Mouse (Mus musculus) embryonic stem cell, embryonic (primary cell): ENCODE results near the gene Slc16a13.

ENCODE experiments used
- CTCF ChIA-PET, 4 experiments: fragments of 300-600 bp in 2 of 4; fragments of 350-600 bp in 2 of 4; sonication (Branson Sonifier 250); formaldehyde crosslinking; loops; one replicate each; lab custom pipeline; 2022; ENCODE audit warnings: inconsistent platforms in 2 of 4; lab: Charles Lee
- POLR2A ChIA-PET, 4 experiments: fragments of 300-600 bp in 2 of 4; fragments of 350-600 bp in 2 of 4; sonication (Branson Sonifier 250); formaldehyde crosslinking; loops; one replicate each; lab custom pipeline; 2022; ENCODE audit warnings: antibody characterized with exemption in 4 of 4, inconsistent platforms in 1 of 4; lab: Charles Lee

The Slc16a13 gene

GRCm38 (mm10) chr11:70211972-70212371, 8.9 kb downstream of the Slc16a13 start:
- ChIA-PET POLR2A (interaction anchor here in 3 of 4 experiments (0.6 to 3.6 kb wide), 9 partner anchors 9 to 313 kb away, joined by 3 to 26 read pairs (median 4); partner anchors contain the start of genes Slc16a13 (in 2 of the 3), 0610010K14Rik (in 1 of the 3) and Psmb6 (in 1 of the 3)), CTCF (interaction anchor here (1.3 to 5.3 kb wide), 14 partner anchors 10 to 261 kb away, joined by 4 to 51 read pairs (median 8); no protein-coding TSS in a partner anchor)

DNA sequence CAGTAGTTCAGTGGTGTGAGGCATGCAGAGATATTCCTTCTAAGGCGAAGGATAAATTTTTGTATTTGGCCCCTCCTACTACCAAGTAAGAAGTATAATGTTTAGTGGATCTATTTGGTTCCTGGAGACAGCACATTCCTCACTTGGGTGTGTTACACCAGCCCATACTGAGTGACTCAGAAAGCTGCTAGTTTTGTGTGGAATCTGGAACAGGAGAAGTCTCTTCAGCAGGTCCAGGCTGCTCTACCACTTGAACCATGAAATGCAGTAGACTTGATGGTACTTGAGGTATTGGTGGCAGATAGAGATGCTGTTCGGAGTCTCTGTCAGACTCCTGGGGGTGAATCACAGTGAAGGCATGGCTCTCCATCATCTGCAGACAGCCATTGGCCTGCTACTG, 10.2 kb downstream of the Slc16a13 start:
- ChIA-PET CTCF (interaction anchor here in 3 of 4 experiments (0.8 to 5.3 kb wide), 5 partner anchors 9 to 262 kb away, joined by 3 to 51 read pairs (median 4); no protein-coding TSS in a partner anchor), POLR2A (interaction anchor here in 3 of 4 experiments (0.6 to 3.6 kb wide), 7 partner anchors 9 to 289 kb away, joined by 3 to 26 read pairs (median 5); partner anchors contain the start of genes Eif5a (in 1 of the 3) and Slc16a13 (in 1 of the 3))

- CTCF ChIA-PET, result interaction anchor here in 3 of 4 experiments (0.6 to 1.8 kb wide), 7 partner anchors 10 to 290 kb away, joined by 3 to 6 read pairs (median 4); no protein-coding TSS in a partner anchor
- POLR2A ChIA-PET, result interaction anchor here in 3 of 4 experiments (0.6 to 1.9 kb wide), 12 partner anchors 8 to 287 kb away, joined by 3 to 7 read pairs (median 4); partner anchors contain the start of genes 0610010K14Rik (in 1 of the 3) and Eif5a (in 1 of the 3)
Measured at GRCm38 (mm10) chr11:70208778-70209388, 12.0 kb downstream of the Slc16a13 start.

GRCm38 (mm10) chr11:70207283-70207682, 13.6 kb downstream of the Slc16a13 start:
- CTCF ChIA-PET, result interaction anchor here in 1 of 4 experiments (0.6 kb wide), 1 partner anchor 292 kb away, joined by 3 read pairs; no protein-coding TSS in a partner anchor

GRCm38 (mm10) chr11:70206801-70207200, 14.1 kb downstream of the Slc16a13 start:
- POLR2A ChIA-PET, result interaction anchor here in 2 of 4 experiments (0.7 to 2.5 kb wide), 4 partner anchors 14 to 197 kb away, joined by 3 to 12 read pairs (median 4); partner anchors contain the start of genes 0610010K14Rik (in 1 of the 2) and Slc16a13 (in 1 of the 2)
- CTCF ChIA-PET, result interaction anchor here in 1 of 4 experiments (0.6 kb wide), 1 partner anchor 292 kb away, joined by 3 read pairs; no protein-coding TSS in a partner anchor

More at GRCm38 (mm10) chr11:70207283-70207682, 13.6 kb downstream of the Slc16a13 start:
- POLR2A ChIA-PET, result interaction anchor here in 2 of 4 experiments (0.7 to 2.5 kb wide), 5 partner anchors 13 to 197 kb away, joined by 3 to 12 read pairs (median 4); partner anchors contain the start of genes 0610010K14Rik (in 2 of the 2) and Slc16a13 (in 1 of the 2)

DNA sequence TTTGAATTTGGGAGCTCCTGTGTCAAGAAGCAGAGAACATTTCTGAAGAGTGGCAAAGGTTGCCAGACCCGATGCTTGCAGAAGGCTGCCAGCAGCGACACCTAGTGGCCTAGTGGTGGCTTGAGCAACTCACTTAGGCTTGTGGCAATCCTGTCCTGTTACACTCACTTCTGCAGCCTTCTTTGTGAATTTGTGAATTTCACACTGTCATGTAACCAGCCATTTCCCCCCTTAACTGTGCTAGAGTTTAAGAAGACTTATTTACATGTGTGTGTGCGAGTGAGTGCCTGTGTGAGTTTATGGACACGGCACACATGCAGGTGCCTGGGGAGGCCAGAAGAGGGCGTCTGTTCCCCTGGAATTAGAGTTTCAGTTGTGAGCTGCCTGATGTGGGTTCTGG, 19.2 kb downstream of the Slc16a13 start:
- ChIA-PET CTCF (interaction anchor here (0.5 to 1.9 kb wide), 81 partner anchors 8 to 576 kb away, joined by 3 to 51 read pairs (median 4); partner anchors contain the start of genes Slc16a11 (in 3 of the 4), Asgr1 (in 2 of the 4), Bcl6b (in 2 of the 4) and Slc16a13 (in 2 of the 4)), POLR2A (interaction anchor here in 3 of 4 experiments (0.6 to 1.4 kb wide), 6 partner anchors 9 to 482 kb away, joined by 4 to 11 read pairs (median 5); partner anchors contain the start of genes Slc16a11 (in 2 of the 3) and Dvl2 (in 1 of the 3))

- ChIA-PET POLR2A (interaction anchor here in 3 of 4 experiments (0.5 to 1.2 kb wide), 8 partner anchors 9 to 488 kb away, joined by 3 to 5 read pairs (median 3); partner anchors contain the start of genes Camta2 (in 1 of the 3) and Slc16a11 (in 1 of the 3)), CTCF (interaction anchor here in 1 of 4 experiments (0.6 to 1.3 kb wide), 4 partner anchors 12 to 266 kb away, joined by 3 to 5 read pairs (median 4); partner anchors contain the start of gene Slc16a11)
Measured at GRCm38 (mm10) chr11:70200036-70200608, 20.7 kb downstream of the Slc16a13 start.

- CTCF ChIA-PET, result interaction anchor here (0.5 to 1.3 kb wide), 6 partner anchors 11 to 848 kb away, joined by 3 to 7 read pairs (median 4); partner anchors contain the start of gene Slc16a11 (in 1 of the 4)
- POLR2A ChIA-PET, result interaction anchor here in 2 of 4 experiments (0.6 to 1.3 kb wide), 5 partner anchors 10 to 202 kb away, joined by 3 read pairs; partner anchors contain the start of gene Slc16a11 (in 1 of the 2)
Measured at GRCm38 (mm10) chr11:70199107-70199506, 21.8 kb downstream of the Slc16a13 start.

DNA sequence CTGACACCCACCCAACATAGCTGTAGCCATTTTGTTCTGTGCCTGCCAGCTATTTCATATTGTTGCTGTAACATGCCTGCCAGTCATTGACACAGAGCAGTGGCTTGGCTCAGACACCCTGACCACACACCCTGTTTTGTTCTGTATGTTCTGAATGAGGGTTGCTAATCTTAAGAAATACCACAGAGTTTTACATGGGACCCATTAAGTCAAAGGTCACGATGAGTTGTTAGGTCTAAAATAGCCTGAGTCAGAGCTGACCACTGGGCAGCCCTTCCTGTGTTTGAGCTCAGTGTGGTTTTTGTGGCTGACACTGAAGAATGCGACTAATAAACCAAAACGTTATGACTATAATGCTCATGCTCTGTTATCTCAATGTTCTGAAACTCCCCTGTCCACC, 22.5 kb downstream of the Slc16a13 start:
- POLR2A ChIA-PET, result interaction anchor here in 2 of 4 experiments (0.9 to 1.3 kb wide), 3 partner anchors 15 to 17 kb away, joined by 3 to 4 read pairs (median 3); no protein-coding TSS in a partner anchor
- CTCF ChIA-PET, result interaction anchor here in 3 of 4 experiments (0.5 to 1.6 kb wide), 8 partner anchors 15 to 963 kb away, joined by 3 to 7 read pairs (median 4); no protein-coding TSS in a partner anchor

- CTCF ChIA-PET, result interaction anchor here in 1 of 4 experiments (0.7 kb wide), 1 partner anchor 460 kb away, joined by 3 read pairs; no protein-coding TSS in a partner anchor
Measured at GRCm38 (mm10) chr11:70193354-70194285, 27.2 kb downstream of the Slc16a13 start.

GRCm38 (mm10) chr11:70192157-70192556, 28.7 kb downstream of the Slc16a13 start:
- CTCF ChIA-PET, result interaction anchor here in 1 of 4 experiments (0.8 kb wide), 1 partner anchor 9 kb away, joined by 3 read pairs; no protein-coding TSS in a partner anchor

More at GRCm38 (mm10) chr11:70193354-70194285, 27.2 kb downstream of the Slc16a13 start:
- POLR2A ChIA-PET, result no interaction called here

DNA sequence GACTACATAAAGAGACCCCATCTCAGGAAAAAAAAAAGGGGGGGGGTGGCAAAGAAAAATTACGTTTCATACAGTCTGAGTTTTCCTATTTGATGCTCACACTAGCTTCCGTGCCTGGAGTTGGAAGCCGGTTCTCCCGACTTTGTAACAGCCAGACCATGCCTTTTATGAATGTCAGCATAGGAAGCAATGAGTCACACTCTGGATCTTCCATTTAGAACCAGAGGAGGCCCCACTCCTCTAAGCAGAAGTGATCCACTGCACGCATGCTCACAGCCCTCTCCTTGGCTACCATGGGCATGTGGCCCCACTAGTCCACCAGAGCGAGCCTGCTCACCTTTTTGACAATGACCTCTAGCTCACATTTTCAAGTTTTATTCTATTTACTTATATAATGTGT, 29.7 kb downstream of the Slc16a13 start:
- ChIA-PET CTCF (interaction anchor here (0.6 to 2.3 kb wide), 4 partner anchors 10 to 1706 kb away, joined by 3 to 11 read pairs (median 4); no protein-coding TSS in a partner anchor), POLR2A (interaction anchor here in 2 of 4 experiments (0.6 to 0.7 kb wide), 2 partner anchors 109 to 325 kb away, joined by 5 to 14 read pairs; no protein-coding TSS in a partner anchor)

More at GRCm38 (mm10) chr11:70192157-70192556, 28.7 kb downstream of the Slc16a13 start:
- POLR2A ChIA-PET, result no interaction called here

- ChIA-PET POLR2A (interaction anchor here in 2 of 4 experiments (0.8 to 1.5 kb wide), 4 partner anchors 23 to 32 kb away, joined by 3 to 5 read pairs (median 4); partner anchors contain the start of genes Slc16a11 (in 2 of the 2) and Slc16a13 (in 1 of the 2)), CTCF (interaction anchor here (0.7 to 2.3 kb wide), 8 partner anchors 12 to 214 kb away, joined by 3 to 11 read pairs (median 5); no protein-coding TSS in a partner anchor)
Measured at GRCm38 (mm10) chr11:70189319-70190134, 31.3 kb downstream of the Slc16a13 start.

DNA sequence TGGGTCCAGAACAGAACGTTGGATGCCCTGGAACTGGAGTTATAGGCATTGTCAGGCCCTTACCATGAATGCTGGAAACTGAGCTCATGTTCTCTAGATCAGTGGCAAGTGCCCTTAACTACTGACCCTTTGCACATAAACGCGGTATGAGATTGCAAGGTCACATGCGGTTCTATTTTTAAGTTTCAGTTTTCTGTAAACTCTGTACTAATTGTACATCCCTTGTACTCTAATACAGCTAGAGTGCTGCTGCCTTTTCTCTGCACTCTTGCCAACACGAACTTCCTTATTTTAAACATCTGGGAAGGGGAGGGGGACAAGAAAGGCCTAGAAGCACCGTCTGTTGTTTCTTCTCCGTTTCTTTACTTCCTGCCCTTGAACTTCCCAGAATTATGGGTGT, 35.7 kb downstream of the Slc16a13 start:
- POLR2A ChIA-PET, result no interaction called here
- CTCF ChIA-PET, result no interaction called here

- ChIA-PET POLR2A (interaction anchor here in 2 of 4 experiments (0.9 to 1.9 kb wide), 2 partner anchors 33 to 232 kb away, joined by 3 to 4 read pairs; no protein-coding TSS in a partner anchor), CTCF (interaction anchor here (0.6 to 1.3 kb wide), 6 partner anchors 17 to 426 kb away, joined by 3 to 6 read pairs (median 4); partner anchors contain the start of gene Slc16a11 (in 1 of the 4))
Measured at GRCm38 (mm10) chr11:70180496-70180895, 40.4 kb downstream of the Slc16a13 start.
